Mouse (Mus musculus): Measurements from ENCODE around the gene Col4a2.
A peak's percentile ranks its signal among the peaks of the same experiment; 100 is the strongest.

Gene Col4a2

GRCm38 (mm10) chr8:11312349-11313175 is at the start of gene Col4a2, which contains the start of gene Col4a1:
TSS of gene Col4a2 (plus strand) at chr8:11312805.
TSS of gene Col4a1 (minus strand) at chr8:11312826.
- peak in 1 of 2 experiments; percentile 11 for DNase-seq

GRCm38 (mm10) chr8:11263848-11264247 is 48.8 kb upstream of the Col4a2 start:
- no peak for DNase-seq

- DNase-seq = no peak
Measured at GRCm38 (mm10) chr8:11265971-11266370, 46.6 kb upstream of the Col4a2 start.

- DNase-seq = no peak
Measured at GRCm38 (mm10) chr8:11266471-11266870, 46.1 kb upstream of the Col4a2 start.

GRCm38 (mm10) chr8:11268753-11269152 is 43.9 kb upstream of the Col4a2 start:
- no peak for DNase-seq

GRCm38 (mm10) chr8:11270826-11271225 is 41.8 kb upstream of the Col4a2 start:
- no peak for DNase-seq

GRCm38 (mm10) chr8:11272205-11272604 is 40.4 kb upstream of the Col4a2 start:
- no peak for DNase-seq

GRCm38 (mm10) chr8:11273506-11274158 is 39.0 kb upstream of the Col4a2 start:
- no peak for DNase-seq

GRCm38 (mm10) chr8:11274415-11274814 is 38.2 kb upstream of the Col4a2 start:
- DNase-seq = no peak

GRCm38 (mm10) chr8:11276286-11276685 is 36.3 kb upstream of the Col4a2 start:
- DNase-seq = no peak

- DNase-seq = no peak
Measured at GRCm38 (mm10) chr8:11277602-11278051, 35.0 kb upstream of the Col4a2 start.

GRCm38 (mm10) chr8:11278101-11278611 is 34.4 kb upstream of the Col4a2 start:
- no peak for DNase-seq

GRCm38 (mm10) chr8:11279296-11279826 is 33.2 kb upstream of the Col4a2 start:
- no peak for DNase-seq

GRCm38 (mm10) chr8:11280721-11281268 is 31.8 kb upstream of the Col4a2 start:
- no peak for DNase-seq

GRCm38 (mm10) chr8:11282139-11282538 is 30.5 kb upstream of the Col4a2 start:
- no peak for DNase-seq

GRCm38 (mm10) chr8:11282696-11283095 is 29.9 kb upstream of the Col4a2 start:
- DNase-seq = no peak

- no peak for DNase-seq
Measured at GRCm38 (mm10) chr8:11283217-11283616, 29.4 kb upstream of the Col4a2 start.

- DNase-seq = no peak
Measured at GRCm38 (mm10) chr8:11285437-11285836, 27.2 kb upstream of the Col4a2 start.

- DNase-seq = no peak
Measured at GRCm38 (mm10) chr8:11287139-11287538, 25.5 kb upstream of the Col4a2 start.

GRCm38 (mm10) chr8:11288286-11288685 is 24.3 kb upstream of the Col4a2 start:
- no peak for DNase-seq

GRCm38 (mm10) chr8:11290533-11290932 is 22.1 kb upstream of the Col4a2 start:
- DNase-seq = no peak

- no peak for DNase-seq
Measured at GRCm38 (mm10) chr8:11292611-11293010, 20.0 kb upstream of the Col4a2 start.

GRCm38 (mm10) chr8:11296282-11296943 is 16.2 kb upstream of the Col4a2 start:
- no peak for DNase-seq
